Comparison of ENCODE assay signal across 8 mouse cellular contexts in the genomic region with DNA sequence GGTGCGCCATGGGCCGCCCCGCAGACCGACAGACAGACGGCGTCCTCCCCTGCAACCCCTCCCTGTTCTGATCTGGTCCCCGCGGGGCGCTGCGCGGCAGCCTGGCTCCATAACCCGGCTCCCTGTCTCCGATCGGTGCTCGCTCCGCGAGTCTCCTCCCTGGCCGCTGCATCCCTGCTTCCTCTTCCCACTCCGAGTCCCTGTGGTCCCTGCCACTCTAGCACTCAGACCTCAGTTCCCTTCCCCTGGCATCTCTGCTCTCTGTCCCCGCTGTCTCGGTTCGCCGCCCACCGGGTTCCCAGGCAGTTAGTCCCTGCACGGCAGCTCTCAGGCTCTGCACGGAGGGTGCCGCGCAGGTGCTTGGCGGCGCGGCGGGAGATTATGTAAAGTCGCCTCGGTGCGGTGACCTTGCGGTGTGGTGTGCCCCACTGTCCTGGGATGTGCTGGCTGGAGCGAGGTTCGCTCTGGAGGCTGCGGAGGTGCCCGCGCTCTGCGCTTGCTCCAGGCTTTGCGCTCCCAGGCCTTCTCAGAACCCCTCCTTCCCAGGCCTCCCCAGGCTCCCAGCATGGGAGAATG. TPM values are rescaled to one million over a fixed set of nuclear protein-coding genes. Genes with fewer than 3 reads are reported as not detected.
DNase-seq lines count a peak whose midpoint lies in the region; ATAC-seq lines count a peak whose summit lies in the region.

No protein-coding gene starts in this region.

- H3K4me2 ChIP-seq in heart, embryonic 13.5 days: peak overlapping the region; percentile 97

- under 1% methylated on average over 36 of the region's 43 CpGs for WGBS in heart, embryonic 13.5 days

- peak overlapping the region; percentile 75 for H3K4me3 ChIP-seq in heart, embryonic 13.5 days

- no peak overlapping the region for H3K27ac ChIP-seq in heart, embryonic 13.5 days (replicated peaks)

- peaks cover 69% of the 10 kb centered on the region for H3K27me3 ChIP-seq in heart, embryonic 13.5 days (replicated peaks)

- no peaks in the 10 kb centered on the region for H3K36me3 ChIP-seq in heart, embryonic 13.5 days

- H3K9ac ChIP-seq in heart, embryonic 13.5 days: peak overlapping the region; percentile 75

- H3K9me3 ChIP-seq in heart, embryonic 13.5 days: no peaks in the 10 kb centered on the region

- DNase-seq in layer of hippocampus, adult 9-11 months: peak; percentile 14
- no peak for DNase-seq in layer of hippocampus, adult 9-10 months (ENCODE audit: low spot score)
- DNase-seq in cerebellum, adult 9-11 months: peak; percentile 82
- DNase-seq in kidney, postnatal 10 days: peak; percentile 54
- peak; percentile 52 for DNase-seq in mesoderm, embryonic 11.5 days (ENCODE audit: low read depth, low spot score)
- DNase-seq in right cerebral cortex, postnatal 4 days: peak; percentile 53

- ATAC-seq in heart, embryonic 13.5 days (ENCODE audit: extremely low read depth, insufficient number of reproducible peaks, low FRiP score, low TSS enrichment): no peak
- ATAC-seq in activated CD4-positive, CD25-positive, alpha-beta regulatory T cell, adult 4 months: no peak

- H3K4me1 ChIP-seq in heart, embryonic 13.5 days: peaks cover 13% of the 10 kb centered on the region

RNA-seq across cellular contexts. Expression of a gene that starts 0.8 kb away (rescaled TPM):
- polyA plus RNA-seq in heart, embryonic 13.5 days (2015; fragmentation: Nextera tagmentation; extraction: Ambion mirVana): 0.84 and 1.1 TPM in 2 replicates
- not detected for polyA plus RNA-seq in activated CD4-positive, CD25-positive, alpha-beta regulatory T cell, adult 4 months (2017; shearing (Covaris generic))
